Mouse (Mus musculus) cortical plate, adult 2 months (tissue): Measurements from ENCODE around the gene Col6a3. TPM values are rescaled to one million over a fixed set of nuclear protein-coding genes. Genes with fewer than 3 reads are reported as not detected.
A peak's percentile ranks its signal among the peaks of the same experiment; 100 is the strongest.

ENCODE experiments used
- H3K27ac ChIP-seq: fragments of 200-500 bp; 2 replicates; pipeline ENCODE4 v1.5.1; 2012; ENCODE audit warnings: low read length, control low read depth, inconsistent platforms; ENCODE audit not compliant: insufficient read depth
- H3K4me1 ChIP-seq: fragments of 200-500 bp; 2 replicates; pipeline ENCODE4 v1.6.1; 2011; ENCODE audit warnings: low read length; ENCODE audit not compliant: control insufficient read depth, insufficient read depth
- H3K4me3 ChIP-seq: fragments of 200-500 bp; 2 replicates; pipeline ENCODE4 v1.5.1; 2011; ENCODE audit warnings: mild to moderate bottlenecking, low read length, control low read depth; ENCODE audit not compliant: insufficient read depth
- CTCF ChIP-seq: fragments of 200-500 bp; IDR thresholded peaks from 2 replicates; pipeline ENCODE4 v1.5.1; 2011; ENCODE audit warnings: mild to moderate bottlenecking, control low read depth, low read length; ENCODE audit not compliant: insufficient read depth; ENCODE audit errors: extremely low read depth
- POLR2A ChIP-seq: fragments of 200-500 bp; IDR thresholded peaks from 2 replicates; pipeline ENCODE4 v1.6.1; 2011; ENCODE audit warnings: mild to moderate bottlenecking, low read length, control low read depth; ENCODE audit not compliant: insufficient read depth; ENCODE audit errors: extremely low read depth
- polyA plus RNA-seq: library from polyadenylated mRNA; depleted of rRNA; stranded (reverse); fragments of >200 nt; gene quantifications from 2 replicates; pipeline ENCODE4 v1.2.3, GENCODE M21; 2012; rRNA removed

The Col6a3 gene
- polyA plus RNA-seq = 1.1 and 1.4 TPM in 2 replicates

DNA sequence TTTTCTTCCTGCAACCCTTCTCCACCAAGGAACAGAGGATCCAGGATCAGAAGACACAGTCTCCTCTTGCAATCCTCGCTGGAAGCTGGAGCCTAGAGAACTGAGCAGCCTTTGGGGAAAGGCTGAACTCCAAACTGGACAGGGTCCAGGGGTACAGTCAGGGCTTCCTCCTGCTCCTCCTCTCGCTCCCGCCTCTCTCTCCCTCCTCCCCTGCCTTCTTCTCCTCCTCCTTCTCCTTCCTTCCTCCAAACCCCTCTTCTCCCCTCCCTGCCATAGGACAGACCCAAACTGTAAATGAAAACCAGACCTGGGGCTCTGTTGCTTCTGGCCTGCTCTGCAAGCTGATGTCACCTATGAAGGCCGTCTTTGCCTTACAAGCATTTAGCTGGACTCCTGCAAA is at the start of gene Col6a3:
Gene Col6a3 (minus strand): TSS at position 136 of the 400 bp plus-strand sequence.
- TF ChIP-seq CTCF (no peak), POLR2A (no peak)
- H3K4me1 ChIP-seq = no peaks in the 10 kb centered on the region
- no peak within 1 kb of the TSS for H3K27ac ChIP-seq
- H3K4me3 ChIP-seq = no peak within 1 kb of the TSS

DNA sequence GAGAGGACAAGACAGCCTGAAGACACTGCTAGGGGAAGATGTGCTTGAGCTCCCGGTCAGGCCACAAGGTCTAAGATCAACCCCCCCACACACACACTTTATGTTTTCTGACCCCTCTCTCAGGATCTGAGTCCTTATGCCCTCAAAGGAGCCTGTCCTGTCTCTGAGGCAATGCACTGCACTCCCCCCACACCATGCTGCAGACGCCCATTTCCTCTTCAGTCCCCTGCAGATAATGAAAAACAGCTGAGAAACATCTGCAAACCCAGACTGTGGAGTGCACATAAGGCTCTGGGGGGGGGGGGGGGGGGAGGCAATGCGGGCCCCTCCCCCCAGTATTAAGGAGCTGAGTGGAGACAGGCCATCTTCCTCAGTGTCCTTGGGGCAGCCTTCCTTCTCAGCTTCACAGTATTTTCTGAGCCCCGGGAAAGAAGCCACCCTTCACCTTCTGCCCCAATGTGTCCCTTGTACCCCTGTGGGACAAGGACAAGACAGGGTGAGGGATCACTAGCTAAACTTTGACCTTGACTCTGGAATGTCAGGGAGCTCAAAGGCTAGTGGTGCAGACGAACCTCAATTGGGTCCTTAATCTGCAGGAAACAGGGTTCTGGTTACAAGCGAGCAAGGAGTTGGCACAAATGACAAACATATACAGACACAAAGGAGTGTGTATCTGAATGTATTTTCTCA is 42.1 kb upstream of the Col6a3 start:
- no peak overlapping the region for H3K4me3 ChIP-seq
- no peak overlapping the region for H3K27ac ChIP-seq
- no peaks in the 10 kb centered on the region for H3K4me1 ChIP-seq
- TF ChIP-seq CTCF = no peak
- TF ChIP-seq POLR2A = no peak

DNA sequence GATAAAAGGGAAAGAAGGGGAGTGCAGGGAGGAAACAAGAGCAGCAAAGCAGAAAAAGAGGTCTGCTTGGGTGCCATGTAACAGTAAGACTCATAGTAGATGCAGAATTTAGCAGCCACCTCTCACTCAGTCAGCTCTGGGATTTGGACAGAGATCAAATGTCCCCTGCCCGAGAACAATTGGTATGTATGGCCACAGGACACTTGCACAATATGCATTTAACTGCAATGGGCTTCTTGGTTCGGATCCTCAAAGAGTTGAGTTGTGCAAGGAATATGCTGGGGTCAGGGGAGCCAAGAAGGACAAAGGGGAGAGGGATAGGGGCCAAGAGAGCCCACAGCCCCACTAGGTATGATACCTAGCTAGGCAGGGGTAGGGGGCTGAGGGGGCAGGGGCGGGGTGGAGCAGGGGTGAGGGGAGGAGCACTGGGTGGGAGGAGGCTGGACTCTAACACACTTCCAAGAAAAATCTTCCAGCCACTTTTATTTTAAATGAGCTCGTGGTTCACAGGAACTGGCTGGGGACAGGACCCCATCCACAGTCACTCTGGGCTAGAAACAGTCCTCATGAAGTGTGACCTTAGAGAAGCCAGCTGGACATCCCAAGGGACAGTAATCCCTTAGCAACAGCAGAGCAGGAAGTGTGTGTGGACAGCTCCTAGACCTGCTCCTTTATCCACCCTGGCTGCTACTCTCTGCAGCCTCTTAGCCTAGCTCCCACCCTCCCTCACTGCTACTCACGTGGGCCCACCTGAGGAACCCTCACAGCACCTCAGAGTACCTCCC is 32.9 kb upstream of the Col6a3 start:
- Histone ChIP-seq H3K4me3 (no peak overlapping the region), H3K27ac (no peak overlapping the region), H3K4me1 (no peaks in the 10 kb centered on the region)
- TF ChIP-seq CTCF = no peak
- no peak for TF ChIP-seq POLR2A

DNA sequence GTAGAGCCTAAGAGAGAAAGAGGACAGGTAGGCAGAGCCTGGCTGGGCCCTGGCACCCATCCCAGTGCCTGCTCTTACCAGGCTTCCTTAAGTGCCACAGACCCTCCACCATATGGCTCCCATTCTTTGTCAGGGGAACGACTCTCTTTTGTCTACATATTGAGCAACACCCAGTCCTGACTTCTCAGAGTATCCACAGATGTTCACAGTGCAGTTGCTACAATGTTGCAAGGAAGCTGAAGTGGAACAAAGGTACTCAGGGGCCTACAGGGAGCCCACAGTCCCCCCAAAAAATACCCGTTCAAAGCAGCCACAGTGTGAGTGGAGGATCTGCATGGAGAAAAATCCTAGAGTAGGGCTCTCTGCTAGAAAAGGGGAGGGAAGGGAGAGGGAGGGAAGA is 32.2 kb upstream of the Col6a3 start:
- no peak overlapping the region for H3K4me3 ChIP-seq
- TF ChIP-seq CTCF (no peak), POLR2A (no peak)
- no peaks in the 10 kb centered on the region for H3K4me1 ChIP-seq
- H3K27ac ChIP-seq = no peak overlapping the region

DNA sequence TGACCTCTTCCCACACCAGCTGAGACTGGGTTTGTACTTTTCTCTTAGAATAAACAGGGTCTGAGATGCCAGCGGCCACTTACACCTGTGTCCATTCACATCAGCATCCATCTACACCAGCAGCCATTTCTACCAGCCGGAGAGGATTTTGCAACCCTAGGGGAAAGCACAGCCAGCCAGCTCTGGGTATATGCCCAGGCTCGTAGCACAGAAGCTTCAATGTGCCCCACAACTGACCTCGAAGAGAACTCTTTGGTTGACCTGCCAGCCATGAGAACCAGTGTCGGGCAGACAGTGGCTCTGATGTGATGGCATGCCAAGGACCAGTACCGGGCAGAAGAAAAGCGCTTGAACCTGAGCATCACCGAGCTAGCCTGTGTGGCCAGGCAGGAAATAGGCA is 31.6 kb upstream of the Col6a3 start:
- TF ChIP-seq CTCF (no peak), POLR2A (no peak)
- Histone ChIP-seq H3K4me1 (no peaks in the 10 kb centered on the region), H3K4me3 (no peak overlapping the region), H3K27ac (no peak overlapping the region)

DNA sequence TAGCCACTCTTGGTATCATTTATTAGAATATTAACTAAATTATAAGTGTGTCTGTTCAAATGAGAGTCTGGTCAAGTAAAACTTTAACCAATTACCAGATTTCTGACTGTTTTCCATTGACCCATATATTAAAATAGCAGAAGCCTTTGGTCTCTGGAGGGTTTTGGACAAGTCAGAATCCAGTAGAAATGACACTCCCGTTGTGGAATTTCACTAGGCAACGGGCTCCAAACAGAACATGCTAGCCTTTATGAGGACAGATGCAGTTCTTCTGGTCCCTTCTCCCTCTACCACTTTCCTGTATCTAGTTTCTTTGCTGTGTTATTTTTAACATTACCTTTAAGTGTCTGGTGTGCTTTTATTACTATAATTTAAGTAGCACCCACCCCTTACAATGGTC is 26.8 kb upstream of the Col6a3 start:
- Histone ChIP-seq H3K4me1 (no peaks in the 10 kb centered on the region), H3K4me3 (no peak overlapping the region), H3K27ac (no peak overlapping the region)
- TF ChIP-seq POLR2A = no peak
- no peak for TF ChIP-seq CTCF

DNA sequence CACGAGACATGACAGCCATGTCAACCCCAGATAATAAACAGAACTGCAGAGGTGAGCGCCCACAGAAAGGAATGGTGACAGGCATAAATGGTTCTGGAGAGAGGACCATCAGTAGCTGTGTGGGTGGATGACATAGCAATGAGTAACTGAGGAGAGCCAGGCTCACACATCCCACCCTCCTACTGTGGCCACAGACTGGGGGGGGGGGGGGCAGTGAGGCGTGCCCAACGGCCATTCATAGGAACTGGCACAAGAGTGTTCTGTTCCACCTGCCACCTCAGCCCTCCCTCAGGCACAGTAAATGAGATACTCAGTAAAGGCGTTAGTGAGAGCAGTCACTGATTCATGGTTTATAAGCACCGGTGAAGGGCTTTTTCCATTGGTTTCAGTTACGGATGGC is 23.0 kb upstream of the Col6a3 start:
- Histone ChIP-seq H3K4me1 (no peaks in the 10 kb centered on the region), H3K4me3 (no peak overlapping the region), H3K27ac (no peak overlapping the region)
- TF ChIP-seq CTCF (no peak), POLR2A (no peak)

DNA sequence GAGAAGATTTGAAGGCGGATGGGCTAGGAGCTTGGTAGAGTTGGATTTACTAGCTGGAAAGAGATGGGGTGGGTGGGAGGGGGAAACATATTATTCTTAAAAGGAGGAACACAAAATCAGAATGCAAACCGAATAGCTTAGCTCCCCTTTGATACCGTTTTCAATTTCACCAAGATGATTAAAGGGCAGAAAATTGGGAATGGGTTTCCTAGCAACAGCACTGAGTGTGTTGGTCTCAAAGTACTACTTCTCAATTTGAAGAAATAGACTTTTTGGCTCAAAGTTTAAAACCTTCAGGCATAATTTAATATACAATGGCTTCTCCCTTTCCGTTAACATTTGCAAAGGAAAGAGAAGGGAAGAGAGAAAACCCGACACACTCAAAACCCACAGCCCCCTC is 12.1 kb upstream of the Col6a3 start:
- Histone ChIP-seq H3K27ac (no peak overlapping the region), H3K4me3 (no peak overlapping the region), H3K4me1 (no peaks in the 10 kb centered on the region)
- no peak for TF ChIP-seq CTCF
- TF ChIP-seq POLR2A = no peak

DNA sequence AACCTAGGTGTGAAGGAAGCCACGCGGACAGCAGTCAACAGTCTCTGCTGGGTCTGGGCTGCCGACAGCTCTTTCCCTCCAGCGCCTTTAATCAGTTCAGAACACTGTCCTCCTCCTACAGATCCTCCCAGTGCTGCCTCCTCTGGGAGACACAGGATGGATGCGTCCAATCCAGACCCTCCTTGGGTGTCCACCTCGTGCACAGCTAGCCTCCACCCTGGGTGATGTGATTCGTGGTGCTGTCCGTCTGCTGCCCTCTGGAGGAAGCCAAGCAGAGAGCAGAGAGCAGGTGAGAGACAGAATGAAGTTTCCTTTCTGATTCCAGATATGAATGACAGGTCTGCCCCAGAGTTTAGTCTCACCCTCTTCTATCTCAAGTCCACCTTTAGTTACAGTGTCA is 6.1 kb upstream of the Col6a3 start:
- Histone ChIP-seq H3K4me3 (no peak overlapping the region), H3K27ac (no peak overlapping the region), H3K4me1 (no peaks in the 10 kb centered on the region)
- TF ChIP-seq CTCF = peak; percentile 68
- no peak for TF ChIP-seq POLR2A

DNA sequence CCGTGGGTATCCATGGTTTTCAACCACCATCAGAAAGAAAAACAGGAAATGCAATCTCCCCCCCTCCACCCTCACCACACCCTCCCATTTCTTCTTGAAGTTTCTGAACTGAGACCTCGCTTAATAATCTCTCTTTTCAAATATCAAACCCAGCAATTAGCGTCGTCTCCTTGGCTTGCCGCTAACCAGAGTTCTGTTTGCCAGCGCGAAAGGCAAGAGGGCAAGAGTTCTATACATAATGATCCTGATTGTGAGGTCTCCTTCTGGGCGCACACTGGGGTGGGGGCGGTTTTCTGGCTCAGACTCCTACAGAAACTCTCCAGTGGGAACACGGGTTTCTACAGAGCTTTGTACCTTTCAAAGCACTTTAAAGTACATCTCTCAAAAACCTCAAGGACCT is 1.4 kb upstream of the Col6a3 start:
- Histone ChIP-seq H3K4me3 (no peak overlapping the region), H3K27ac (no peak overlapping the region), H3K4me1 (no peaks in the 10 kb centered on the region)
- TF ChIP-seq CTCF (no peak), POLR2A (no peak)
